ENCODE assay signal across 20 mouse cellular contexts in genomic region chr10:120820781-120821300, GRCm38 (mm10).
DNase-seq lines count a peak whose midpoint lies in the region; ATAC-seq and TF ChIP-seq lines count a peak whose summit lies in the region.
"Had no signal": no experiment of that assay in that cellular context is flagged by ENCODE, and none has a peak within 500 bp of the region (broad histone marks: within the 10 kb centered on the region; RNA-seq: fewer than 3 reads in every experiment).

No protein-coding gene starts in this region.

- ATAC-seq in intestine, embryonic 14.5 days (replicated peaks; ENCODE audit: low FRiP score, low TSS enrichment, low read depth) = no peak
- no peak for ATAC-seq in intestine, embryonic 16.5 days
- ATAC-seq in embryonic facial prominence, embryonic 12.5 days (ENCODE audit: insufficient number of reproducible peaks, insufficient read depth, low FRiP score, low TSS enrichment) = no peak
- ATAC-seq in forebrain, embryonic 14.5 days = no peak
- no peak for ATAC-seq in limb, embryonic 14.5 days (ENCODE audit: low FRiP score, low read depth)
- ATAC-seq: liver, postnatal 0 days had no signal

- H3K9ac ChIP-seq in intestine, embryonic 14.5 days (ENCODE audit: low read length) = no peak overlapping the region
- H3K9ac ChIP-seq in intestine, embryonic 16.5 days (ENCODE audit: low read depth, low read length) = no peak overlapping the region
- H3K9ac ChIP-seq in embryonic facial prominence, embryonic 12.5 days = no peak overlapping the region
- H3K9ac ChIP-seq in forebrain, embryonic 14.5 days (ENCODE audit: low read length) = 0 out of 2 replicates have a peak overlapping the region, but pooled peaks have one; percentile 21
- H3K9ac ChIP-seq in limb, embryonic 14.5 days (ENCODE audit: low read depth, low read length, severe bottlenecking) = no peak overlapping the region
- H3K9ac ChIP-seq: heart, embryonic 12.5 days; liver, postnatal 0 days; neural tube, embryonic 15.5 days had no signal

- no peaks in the 10 kb centered on the region for H3K27me3 ChIP-seq in intestine, embryonic 14.5 days (replicated peaks; ENCODE audit: control insufficient read depth, insufficient read depth, low read length)
- no peaks in the 10 kb centered on the region for H3K27me3 ChIP-seq in intestine, embryonic 16.5 days (replicated peaks; ENCODE audit: control insufficient read depth, insufficient read depth, low read length)
- H3K27me3 ChIP-seq in embryonic facial prominence, embryonic 12.5 days = no peaks in the 10 kb centered on the region
- no peaks in the 10 kb centered on the region for H3K27me3 ChIP-seq in forebrain, embryonic 14.5 days (replicated peaks; ENCODE audit: control insufficient read depth, insufficient read depth, low read length)
- H3K27me3 ChIP-seq in limb, embryonic 14.5 days (ENCODE audit: control insufficient read depth, insufficient read depth, low read length) = no peaks in the 10 kb centered on the region
- H3K27me3 ChIP-seq: heart, embryonic 12.5 days; neural tube, embryonic 15.5 days had no signal

- H3K4me3 ChIP-seq in intestine, embryonic 14.5 days (ENCODE audit: low read depth, low read length) = no peak overlapping the region
- no peak overlapping the region for H3K4me3 ChIP-seq in intestine, embryonic 16.5 days (ENCODE audit: low read length)
- no peak overlapping the region for H3K4me3 ChIP-seq in embryonic facial prominence, embryonic 12.5 days
- no peak overlapping the region for H3K4me3 ChIP-seq in forebrain, embryonic 14.5 days (ENCODE audit: low read depth, low read length)
- no peak overlapping the region for H3K4me3 ChIP-seq in limb, embryonic 14.5 days (replicated peaks; ENCODE audit: low read length)
- H3K4me3 ChIP-seq: heart, embryonic 12.5 days; myocyte; neural tube, embryonic 15.5 days had no signal

- H3K27ac ChIP-seq in intestine, embryonic 14.5 days (ENCODE audit: low read depth) = 0 out of 2 replicates have a peak overlapping the region, but pooled peaks have one; percentile 12
- H3K27ac ChIP-seq in intestine, embryonic 16.5 days (ENCODE audit: low read length) = no peak overlapping the region
- H3K27ac ChIP-seq in embryonic facial prominence, embryonic 12.5 days = peak overlapping the region; percentile 72; the same call in 1 of the 2 replicates
- H3K27ac ChIP-seq in forebrain, embryonic 14.5 days (ENCODE audit: low read depth, low read length) = peak overlapping the region; percentile 58; the same call in 1 of the 2 replicates
- no peak overlapping the region; the same call in 1 of the 2 replicates for H3K27ac ChIP-seq in limb, embryonic 14.5 days (replicated peaks; ENCODE audit: low read depth, low read length)
- H3K27ac ChIP-seq: neural tube, embryonic 15.5 days had no signal

- TF ChIP-seq POLR2A in limb, embryonic 14.5 days (IDR thresholded peaks at IDR 0.05; ENCODE audit: borderline replicate concordance, extremely low read depth, insufficient read depth, insufficient read length) = no peak

- 55% methylated on average over 12 of the region's 12 CpGs for WGBS in intestine, embryonic 14.5 days
- 62% methylated on average over 12 of the region's 12 CpGs for WGBS in intestine, embryonic 16.5 days
- WGBS in embryonic facial prominence, embryonic 12.5 days = 25% methylated on average over 12 of the region's 12 CpGs
- WGBS in forebrain, embryonic 14.5 days = 3% methylated on average over 12 of the region's 12 CpGs
- 15% methylated on average over 12 of the region's 12 CpGs for WGBS in limb, embryonic 14.5 days

- H3K9me3 ChIP-seq in intestine, embryonic 14.5 days (ENCODE audit: control insufficient read depth, low read length) = no peaks in the 10 kb centered on the region
- H3K9me3 ChIP-seq in intestine, embryonic 16.5 days (ENCODE audit: control insufficient read depth, low read length) = no peaks in the 10 kb centered on the region
- no peaks in the 10 kb centered on the region for H3K9me3 ChIP-seq in embryonic facial prominence, embryonic 12.5 days
- H3K9me3 ChIP-seq in forebrain, embryonic 14.5 days (replicated peaks; ENCODE audit: control insufficient read depth, low read length) = no peaks in the 10 kb centered on the region
- H3K9me3 ChIP-seq in limb, embryonic 14.5 days (ENCODE audit: control insufficient read depth, low read length) = no peaks in the 10 kb centered on the region
- H3K9me3 ChIP-seq: heart, embryonic 12.5 days; neural tube, embryonic 15.5 days had no signal

- peaks cover 16% of the 10 kb centered on the region for H3K4me1 ChIP-seq in intestine, embryonic 14.5 days (replicated peaks; ENCODE audit: control insufficient read depth, insufficient read depth, low read length)
- H3K4me1 ChIP-seq in intestine, embryonic 16.5 days (ENCODE audit: control insufficient read depth, insufficient read depth, low read length) = peaks cover 9% of the 10 kb centered on the region; the same call in 1 of the 2 replicates
- H3K4me1 ChIP-seq in embryonic facial prominence, embryonic 12.5 days = peaks cover 22% of the 10 kb centered on the region
- peaks cover 16% of the 10 kb centered on the region for H3K4me1 ChIP-seq in forebrain, embryonic 14.5 days (ENCODE audit: control insufficient read depth, insufficient read depth, low read length)
- H3K4me1 ChIP-seq in limb, embryonic 14.5 days (ENCODE audit: control insufficient read depth, insufficient read depth, low read length) = peaks cover 23% of the 10 kb centered on the region
- H3K4me1 ChIP-seq: neural tube, embryonic 15.5 days had no signal

- DNase-seq in intestine, embryonic 14.5 days (ENCODE audit: low spot score) = peak; percentile 48
- peak; percentile 57 for DNase-seq in forebrain, embryonic 14.5 days (ENCODE audit: low spot score)
- DNase-seq in limb, embryonic 14.5 days (ENCODE audit: low spot score) = no peak
- no peak for DNase-seq in adrenal gland, postnatal 4 days (ENCODE audit: low spot score in 2 of 2)
- DNase-seq in right cerebral cortex, adult 18-20 months = no peak
- no peak for DNase-seq in adrenal gland, postnatal 10 days
- DNase-seq: adrenal gland, postnatal 14 days; cerebellum, adult 9-10 months; heart, postnatal 36 days; kidney, adult 9 months; layer of hippocampus, postnatal 36 days; liver; liver, postnatal 0 days; right cerebral cortex, postnatal 4 days; thymus, adult 2 months had no signal

- no peak overlapping the region for H3K4me2 ChIP-seq in intestine, embryonic 14.5 days (ENCODE audit: low read length)
- no peak overlapping the region for H3K4me2 ChIP-seq in intestine, embryonic 16.5 days (ENCODE audit: low read depth, low read length)
- H3K4me2 ChIP-seq in embryonic facial prominence, embryonic 12.5 days (replicated peaks) = peak overlapping the region; percentile 1; the same call in 1 of the 2 replicates
- peak overlapping the region; percentile 36 for H3K4me2 ChIP-seq in forebrain, embryonic 14.5 days (ENCODE audit: low read length)
- H3K4me2 ChIP-seq in limb, embryonic 14.5 days (replicated peaks; ENCODE audit: low read depth, low read length, severe bottlenecking) = peak overlapping the region; percentile 34; the same call in 1 of the 2 replicates
- H3K4me2 ChIP-seq: heart, embryonic 12.5 days; neural tube, embryonic 15.5 days had no signal

- no peaks in the 10 kb centered on the region for H3K36me3 ChIP-seq in intestine, embryonic 14.5 days (ENCODE audit: control insufficient read depth, insufficient read depth, low read length)
- H3K36me3 ChIP-seq in intestine, embryonic 16.5 days (ENCODE audit: control insufficient read depth, insufficient read depth, low read length) = no peaks in the 10 kb centered on the region
- no peaks in the 10 kb centered on the region for H3K36me3 ChIP-seq in embryonic facial prominence, embryonic 12.5 days
- no peaks in the 10 kb centered on the region for H3K36me3 ChIP-seq in forebrain, embryonic 14.5 days (ENCODE audit: control insufficient read depth, insufficient read depth, low read length)
- H3K36me3 ChIP-seq in limb, embryonic 14.5 days (ENCODE audit: control insufficient read depth, insufficient read depth, low read length) = no peaks in the 10 kb centered on the region
- H3K36me3 ChIP-seq: neural tube, embryonic 15.5 days had no signal

Comparison
In these comparisons a context has a peak if more than half of its experiments do, and no peak if none do; other contexts are left out.
1. H3K27ac ChIP-seq: peak in intestine, embryonic 14.5 days (single experiment), embryonic facial prominence, embryonic 12.5 days (single experiment) and forebrain, embryonic 14.5 days (single experiment); none in intestine, embryonic 16.5 days (single experiment) and limb, embryonic 14.5 days (single experiment).
2. DNase-seq: peak in intestine, embryonic 14.5 days (single experiment) and forebrain, embryonic 14.5 days (single experiment); none in limb, embryonic 14.5 days (single experiment), adrenal gland, postnatal 4 days (0 of 2), right cerebral cortex, adult 18-20 months (single experiment) and adrenal gland, postnatal 10 days (single experiment).
3. H3K4me2 ChIP-seq: peak in embryonic facial prominence, embryonic 12.5 days (single experiment), forebrain, embryonic 14.5 days (single experiment) and limb, embryonic 14.5 days (single experiment); none in intestine, embryonic 14.5 days (single experiment) and intestine, embryonic 16.5 days (single experiment).